Mouse (Mus musculus) granulocyte monocyte progenitor cell, adult 5-6 weeks (primary cell): ENCODE data around the gene Gzmm. TPM values are rescaled to one million over a fixed set of nuclear protein-coding genes. Genes with fewer than 3 reads are reported as not detected.

Experiments
- ATAC-seq: replicated peaks from 2 replicates; pipeline ENCODE4 v1.8.0; 2016; ENCODE audit warnings: mild to moderate bottlenecking, moderate TSS enrichment, inconsistent platforms; ENCODE audit not compliant: poor library complexity, severe bottlenecking
- total RNA-seq, 2 experiments: library from RNA; stranded (forward) in 1 of 2; stranded (reverse) in 1 of 2; fragments of 200-712, 200-1000 nt in 1 of 2; fragments of >200 nt in 1 of 2; fragmentation: Nextera tagmentation in 1 of 2; gene quantifications; 2 replicates each; pipeline ENCODE4 v1.2.3; 2014 to 2017

The Gzmm gene
- total RNA-seq, 2 experiments from 2014 or later, result not detected

- peak; percentile 6; the same call in 1 of the 2 replicates for ATAC-seq
Observed at GRCm38 (mm10) chr10:79680606-79681495, 8.0 kb upstream of the Gzmm start.

GRCm38 (mm10) chr10:79681591-79682245 lies 7.1 kb upstream of the Gzmm start, which contains the start of gene Cdc34:
Gene Cdc34 (plus strand): TSS chr10:79682195.
- ATAC-seq, result peak; percentile 80

- ATAC-seq, result 0 out of 2 replicates have a peak, but pooled peaks have one; percentile 0
Observed at GRCm38 (mm10) chr10:79682551-79682915, 6.3 kb upstream of the Gzmm start.

- ATAC-seq, result peak; percentile 13; the same call in 1 of the 2 replicates
Observed at GRCm38 (mm10) chr10:79682916-79683582, 5.8 kb upstream of the Gzmm start.

GRCm38 (mm10) chr10:79683726-79684640 lies 4.8 kb upstream of the Gzmm start:
- no peak for ATAC-seq

- ATAC-seq, result no peak
Observed at GRCm38 (mm10) chr10:79684770-79685600, 3.8 kb upstream of the Gzmm start.

- no peak for ATAC-seq
Observed at GRCm38 (mm10) chr10:79686219-79686618, 2.6 kb upstream of the Gzmm start.

GRCm38 (mm10) chr10:79686691-79687090 lies 2.1 kb upstream of the Gzmm start:
- no peak for ATAC-seq

- no peak for ATAC-seq
Observed at GRCm38 (mm10) chr10:79687513-79687912, 1.3 kb upstream of the Gzmm start.

- no peak for ATAC-seq
Observed at GRCm38 (mm10) chr10:79689178-79689577, 358 bp downstream of the Gzmm start.

- ATAC-seq, result no peak
Observed at GRCm38 (mm10) chr10:79691986-79692548, 3.2 kb downstream of the Gzmm start.

GRCm38 (mm10) chr10:79693580-79694378 lies 5.0 kb downstream of the Gzmm start:
- no peak for ATAC-seq

- no peak for ATAC-seq
Observed at GRCm38 (mm10) chr10:79694379-79694655, 5.5 kb downstream of the Gzmm start.

- ATAC-seq, result peak; percentile 89
Observed at GRCm38 (mm10) chr10:79695231-79696128, 6.7 kb downstream of the Gzmm start.

- peak; percentile 74 for ATAC-seq
Observed at GRCm38 (mm10) chr10:79696129-79696651, 7.4 kb downstream of the Gzmm start.

- 0 out of 2 replicates have a peak, but pooled peaks have one; percentile 17 for ATAC-seq
Observed at GRCm38 (mm10) chr10:79697916-79698315, 9.1 kb downstream of the Gzmm start.

GRCm38 (mm10) chr10:79698459-79698858 lies 9.6 kb downstream of the Gzmm start:
- no peak for ATAC-seq
